Mouse (Mus musculus) kidney, adult 2 months (tissue): ENCODE measurements around the gene Abr.

Source experiments
- CTCF ChIP-seq: fragments of 200-500 bp; conservative IDR thresholded peaks from 2 replicates; pipeline ENCODE4 v1.5.1; 2011; ENCODE audit warnings: low read depth, mild to moderate bottlenecking, control low read depth, low read length, moderate library complexity, mixed read lengths; ENCODE audit not compliant: insufficient read depth, insufficient read length
- POLR2A ChIP-seq: fragments of 200-500 bp; IDR thresholded peaks from one replicate; pipeline ENCODE4 v1.6.1; 2011; ENCODE audit warnings: low read depth, low read length, control low read depth

- TF ChIP-seq CTCF, result no peak
- TF ChIP-seq POLR2A, result no peak
Observed at GRCm38 (mm10) chr11:76572820-76573385, 49.2 kb downstream of the Abr start.
